Mouse (Mus musculus) neural tube, embryonic 11.5 days (tissue): ENCODE data around the gene Loxl1. TPM values are rescaled to one million over a fixed set of nuclear protein-coding genes. Genes with fewer than 3 reads are reported as not detected.

Experiments used
- ATAC-seq: fragments of 200-750 bp; cut with Nextera tagmentation; 2 replicates; pipeline ENCODE4 v1.8.0; 2017; ENCODE audit warnings: moderate number of reproducible peaks, mild to moderate bottlenecking, moderate TSS enrichment, moderate library complexity; ENCODE audit not compliant: insufficient read depth, low FRiP score, low TSS enrichment
- DNase-seq: peaks from one replicate; pipeline ENCODE4 v3.0.0-alpha.2; 2015; ENCODE audit warnings: low spot score
- H3K27ac ChIP-seq: fragments of 300-500 bp; sonication (generic); 2 replicates; pipeline ENCODE4 v1.5.1; 2014; ENCODE audit warnings: low read depth, mild to moderate bottlenecking, low read length
- H3K27me3 ChIP-seq: fragments of 300-500 bp; sonication (generic); 2 replicates; pipeline ENCODE4 v1.6.1; 2014; ENCODE audit warnings: mild to moderate bottlenecking, low read length, mixed read lengths; ENCODE audit not compliant: control insufficient read depth, insufficient read depth
- H3K36me3 ChIP-seq: fragments of 300-500 bp; sonication (generic); 2 replicates; pipeline ENCODE4 v1.6.1; 2014; ENCODE audit warnings: mild to moderate bottlenecking, low read length, moderate library complexity, mixed read lengths; ENCODE audit not compliant: control insufficient read depth, insufficient read depth
- H3K4me1 ChIP-seq: fragments of 300-500 bp; sonication (generic); 2 replicates; pipeline ENCODE4 v1.6.1; 2014; ENCODE audit warnings: low read length, mixed read lengths; ENCODE audit not compliant: control insufficient read depth, insufficient read depth
- H3K4me2 ChIP-seq: fragments of 300-500 bp; sonication (generic); 2 replicates; pipeline ENCODE4 v1.6.1; 2014; ENCODE audit warnings: low read depth, mild to moderate bottlenecking, moderate library complexity
- H3K4me3 ChIP-seq: fragments of 300-500 bp; sonication (generic); 2 replicates; pipeline ENCODE4 v1.5.1; 2014; ENCODE audit warnings: low read depth, low read length
- H3K9ac ChIP-seq: fragments of 300-500 bp; sonication (generic); 2 replicates; pipeline ENCODE4 v1.6.1; 2014; ENCODE audit warnings: mild to moderate bottlenecking, low read length
- H3K9me3 ChIP-seq: fragments of 300-500 bp; sonication (generic); 2 replicates; pipeline ENCODE4 v1.6.1; 2016; ENCODE audit warnings: low read length; ENCODE audit not compliant: control insufficient read depth
- WGBS: fragments of 180-500 bp; shearing (Covaris S2); extraction: QIAGEN DNeasy Blood & Tissue Kit; methylation state at CpG from one replicate; pipeline ENCODE4 v1.1.7; 2014; 5-methylcytosine and 5-hydroxymethylcytosine counted together
- polyA plus RNA-seq: library from polyadenylated mRNA; unstranded; fragments of >200 nt; fragmentation: Nextera tagmentation; extraction: Ambion mirVana; gene quantifications from 2 replicates; pipeline ENCODE4 v1.2.1, GENCODE M21; 2014

The Loxl1 gene
- polyA plus RNA-seq, 1 experiment from 2014 or later = 13.5 TPM

DNA sequence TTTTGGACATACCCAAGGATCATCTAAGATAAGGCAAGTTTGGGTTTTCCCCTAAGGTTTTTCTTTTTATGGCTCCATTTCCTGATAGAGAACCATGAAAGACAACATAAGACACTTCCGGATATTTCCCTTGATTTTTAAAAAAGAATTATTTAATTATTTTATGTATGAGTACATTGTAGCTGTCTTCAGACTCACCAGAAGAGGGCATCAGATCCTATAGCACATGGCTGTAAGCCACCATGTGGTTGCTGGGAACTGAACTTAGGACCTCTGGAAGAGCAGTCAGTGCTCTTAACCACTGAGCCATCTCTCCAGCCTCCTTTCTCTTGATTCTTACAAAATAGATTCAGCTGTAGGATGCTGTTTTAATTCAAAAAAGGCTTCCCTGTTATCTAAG, 28.8 kb upstream of the Loxl1 start:
- H3K4me3 ChIP-seq = no peak overlapping the region
- H3K9me3 ChIP-seq = no peaks in the 10 kb centered on the region
- H3K36me3 ChIP-seq = no peaks in the 10 kb centered on the region
- no peaks in the 10 kb centered on the region for H3K27me3 ChIP-seq
- no peak overlapping the region for H3K9ac ChIP-seq
- peaks cover 8% of the 10 kb centered on the region; the same call in 1 of the 2 replicates for H3K4me1 ChIP-seq
- ATAC-seq (no peak), DNase-seq (no peak)
- WGBS = 98% methylated on average over 1 of the region's 1 CpGs
- H3K27ac ChIP-seq = no peak overlapping the region
- no peak overlapping the region for H3K4me2 ChIP-seq

DNA sequence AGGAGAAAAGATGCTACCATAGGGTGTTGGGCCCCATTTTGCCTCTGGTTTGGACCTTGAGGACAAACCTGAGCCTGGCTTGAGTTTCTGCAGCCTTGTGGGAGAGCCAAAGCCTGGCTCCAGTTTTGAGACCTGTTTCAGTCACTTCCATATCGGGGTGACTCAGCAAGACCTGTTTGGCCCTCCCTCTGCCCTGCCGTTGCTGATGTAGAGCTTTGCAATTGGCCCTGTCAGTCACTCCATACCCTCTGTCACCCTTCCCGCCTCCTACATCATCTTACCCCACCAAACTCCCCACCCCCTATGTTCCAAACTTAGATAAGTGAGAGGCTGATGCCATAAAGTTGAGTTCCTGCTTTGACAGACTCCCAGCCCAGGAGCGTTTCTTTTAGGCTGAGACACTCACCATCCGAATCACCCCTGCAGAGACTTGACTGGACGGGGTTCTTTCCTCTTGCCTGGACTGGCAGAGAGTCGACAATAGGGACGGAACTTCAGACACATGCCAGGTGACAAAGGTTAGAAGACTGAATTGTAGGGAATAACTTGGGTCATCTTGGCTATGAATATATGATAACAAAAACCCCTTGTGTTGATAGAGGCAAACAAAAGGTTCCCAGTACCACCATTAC, 23.8 kb upstream of the Loxl1 start:
- ATAC-seq = no peak
- no peaks in the 10 kb centered on the region for H3K27me3 ChIP-seq
- WGBS = 72% methylated on average over 8 of the region's 8 CpGs

DNA sequence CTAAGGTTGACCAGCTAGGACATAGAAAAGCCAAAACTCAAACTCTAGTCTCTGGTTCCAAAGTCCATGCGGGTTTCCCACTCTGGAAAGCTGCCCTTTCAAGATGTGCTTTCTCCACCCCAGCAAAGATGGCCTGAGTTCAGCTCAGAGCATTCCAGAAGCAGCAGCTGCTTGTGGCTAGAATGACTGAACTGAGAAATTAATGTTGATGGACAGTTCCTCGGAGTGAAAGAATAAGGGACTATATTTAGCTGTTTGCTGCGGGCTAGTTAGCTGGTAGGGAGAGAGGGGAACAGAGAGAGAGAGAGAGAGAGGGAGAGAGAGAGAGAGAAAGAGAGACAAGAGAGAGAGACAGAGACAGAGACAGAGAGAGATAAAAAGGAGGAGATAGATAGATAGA, 18.3 kb upstream of the Loxl1 start:
- Histone ChIP-seq H3K27ac (no peak overlapping the region), H3K9me3 (no peaks in the 10 kb centered on the region), H3K4me2 (no peak overlapping the region), H3K4me1 (no peaks in the 10 kb centered on the region), H3K9ac (no peak overlapping the region), H3K36me3 (no peaks in the 10 kb centered on the region), H3K27me3 (no peaks in the 10 kb centered on the region), H3K4me3 (no peak overlapping the region)
- DNase-seq (no peak), ATAC-seq (no peak)
- 79% methylated on average over 3 of the region's 3 CpGs for WGBS

More for the DNA sequence above, 23.8 kb upstream of the Loxl1 start:
- no peaks in the 10 kb centered on the region for H3K9me3 ChIP-seq
- no peak overlapping the region for H3K4me3 ChIP-seq
- DNase-seq = no peak
- no peaks in the 10 kb centered on the region for H3K4me1 ChIP-seq
- no peak overlapping the region for H3K9ac ChIP-seq
- no peaks in the 10 kb centered on the region for H3K36me3 ChIP-seq
- H3K27ac ChIP-seq = no peak overlapping the region
- no peak overlapping the region for H3K4me2 ChIP-seq

DNA sequence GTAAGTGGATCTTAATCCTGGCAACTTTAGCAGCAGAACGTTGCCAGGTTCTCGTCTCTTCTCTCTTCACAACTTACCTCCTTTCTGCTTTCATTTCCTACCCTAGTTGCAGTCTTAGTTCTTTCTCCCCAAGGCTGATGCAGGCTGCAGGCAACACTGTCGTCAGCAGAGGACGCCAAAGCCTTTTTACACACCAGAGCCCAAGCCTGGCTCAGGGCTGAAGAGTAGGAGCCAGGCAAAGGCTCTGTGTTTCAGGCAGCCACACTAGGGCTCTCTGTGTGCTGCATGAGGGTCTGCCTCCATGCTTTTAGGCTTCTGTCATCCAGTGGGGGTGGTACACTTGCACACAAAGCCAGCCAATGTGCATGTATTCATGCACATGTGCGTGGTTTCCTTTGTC, 17.3 kb upstream of the Loxl1 start:
- Histone ChIP-seq H3K27ac (no peak overlapping the region), H3K4me3 (no peak overlapping the region), H3K4me1 (no peaks in the 10 kb centered on the region), H3K4me2 (no peak overlapping the region), H3K9ac (no peak overlapping the region), H3K36me3 (no peaks in the 10 kb centered on the region), H3K9me3 (no peaks in the 10 kb centered on the region), H3K27me3 (no peaks in the 10 kb centered on the region)
- 32% methylated on average over 5 of the region's 5 CpGs for WGBS
- no peak for ATAC-seq
- peak; percentile 66 for DNase-seq

DNA sequence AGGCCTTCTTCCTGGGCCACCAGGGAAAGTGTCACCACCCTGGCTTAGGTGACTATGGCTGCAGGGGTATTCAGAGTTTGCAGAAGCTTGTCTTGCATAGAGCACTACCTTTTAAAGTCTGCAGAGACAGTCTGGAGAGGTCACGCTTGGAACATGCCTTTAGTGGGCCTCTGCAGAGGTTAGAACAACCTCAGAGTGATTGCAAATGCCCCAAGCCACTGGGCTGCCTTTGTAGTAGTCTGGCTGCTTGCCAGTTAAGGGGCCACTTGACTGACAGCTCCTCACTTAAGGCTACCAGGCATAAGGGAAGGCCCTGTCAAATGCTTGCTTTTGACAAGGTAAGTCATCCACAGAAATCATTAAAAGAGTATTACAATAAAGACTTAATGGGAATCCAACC, 14.4 kb upstream of the Loxl1 start:
- H3K9ac ChIP-seq = no peak overlapping the region

DNA sequence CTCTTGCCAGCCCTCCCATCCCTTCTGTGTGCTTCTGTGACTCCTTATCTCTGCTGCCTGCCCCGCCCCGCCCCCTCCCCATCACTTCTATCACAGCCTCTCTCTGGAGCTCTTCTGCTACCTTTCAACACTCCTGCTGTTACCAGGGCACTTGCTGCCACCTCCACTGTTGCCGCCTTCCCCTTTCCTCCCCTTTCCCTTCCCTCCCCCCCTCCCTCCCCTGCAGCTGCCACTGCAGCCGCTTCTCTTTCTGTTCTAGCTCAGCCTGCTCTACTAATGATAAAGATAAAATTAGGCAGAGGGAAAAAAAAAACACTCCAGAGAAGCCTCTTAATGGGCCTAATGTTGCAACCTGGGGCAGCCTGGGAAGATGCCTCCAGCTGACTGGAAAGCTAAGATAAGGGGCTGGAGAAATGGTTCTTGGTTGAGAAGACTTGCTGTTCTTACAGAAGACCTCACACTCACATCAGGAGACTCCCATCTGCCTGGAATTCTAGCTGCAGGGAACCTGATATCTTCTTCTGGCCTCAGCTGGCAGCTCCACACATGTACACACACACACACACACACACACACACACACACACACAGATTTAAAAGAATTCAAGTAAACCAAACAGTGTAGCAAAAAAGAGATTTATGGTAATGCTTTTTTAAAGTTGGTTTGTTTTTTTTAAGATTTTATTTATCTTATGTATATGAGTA, 13.6 kb upstream of the Loxl1 start:
- no peaks in the 10 kb centered on the region for H3K36me3 ChIP-seq
- ATAC-seq (no peak), DNase-seq (no peak)
- H3K4me2 ChIP-seq = no peak overlapping the region
- no peak overlapping the region for H3K27ac ChIP-seq
- no peaks in the 10 kb centered on the region for H3K9me3 ChIP-seq
- WGBS = 33% methylated on average over 4 of the region's 4 CpGs
- H3K4me3 ChIP-seq = no peak overlapping the region
- H3K4me1 ChIP-seq = no peaks in the 10 kb centered on the region
- H3K9ac ChIP-seq = no peak overlapping the region
- no peaks in the 10 kb centered on the region for H3K27me3 ChIP-seq

More for the DNA sequence above, 14.4 kb upstream of the Loxl1 start:
- DNase-seq (no peak), ATAC-seq (no peak)
- 54% methylated on average over 1 of the region's 1 CpGs for WGBS
- no peaks in the 10 kb centered on the region for H3K36me3 ChIP-seq
- H3K4me3 ChIP-seq = no peak overlapping the region
- no peaks in the 10 kb centered on the region for H3K27me3 ChIP-seq
- H3K4me2 ChIP-seq = no peak overlapping the region
- no peaks in the 10 kb centered on the region for H3K4me1 ChIP-seq
- no peaks in the 10 kb centered on the region for H3K9me3 ChIP-seq
- H3K27ac ChIP-seq = no peak overlapping the region

DNA sequence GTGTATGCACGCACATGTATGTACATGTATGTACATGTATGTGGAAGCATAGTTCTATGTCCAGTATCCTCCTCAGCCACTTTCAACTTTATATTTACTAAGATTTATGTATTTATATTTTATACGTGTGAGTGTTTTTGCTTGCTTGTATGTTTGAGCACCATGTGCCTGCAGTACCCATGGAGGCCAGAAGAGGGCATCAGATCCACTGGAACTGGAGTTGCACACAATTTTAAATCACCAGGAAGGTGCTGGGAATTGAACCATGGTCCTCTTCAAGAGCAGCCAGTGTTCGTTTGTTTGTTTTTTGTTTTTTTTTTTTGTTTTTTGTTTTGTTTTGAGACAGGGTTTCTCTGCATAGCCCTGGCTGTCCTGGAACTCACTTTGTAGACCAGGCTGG, 8.7 kb upstream of the Loxl1 start:
- no peak overlapping the region for H3K4me2 ChIP-seq
- 91% methylated on average over 3 of the region's 3 CpGs for WGBS
- no peak for ATAC-seq

DNA sequence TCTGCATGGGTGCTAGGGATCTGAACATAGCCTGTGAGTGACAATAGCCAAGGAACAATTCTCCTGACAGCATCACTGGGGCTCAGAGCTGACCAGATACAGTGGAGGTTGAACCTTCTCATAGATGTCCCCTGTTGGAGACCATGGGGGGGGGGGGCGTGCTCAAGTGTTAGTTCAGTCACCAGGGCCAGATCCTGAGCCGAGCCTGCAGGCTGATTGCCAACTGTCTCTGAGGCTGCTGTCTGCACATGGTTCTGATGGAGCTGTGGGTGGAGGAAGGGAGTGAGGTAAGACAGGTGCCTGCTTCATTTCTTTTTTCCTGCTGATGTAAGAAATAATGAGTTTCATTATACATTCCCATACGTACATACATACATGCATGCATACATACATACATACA, 5.3 kb upstream of the Loxl1 start:
- ATAC-seq = no peak
- Histone ChIP-seq H3K4me2 (no peak overlapping the region), H3K27ac (no peak overlapping the region), H3K4me3 (no peak overlapping the region), H3K4me1 (no peaks in the 10 kb centered on the region; the same call in 1 of the 2 replicates), H3K9ac (no peak overlapping the region), H3K36me3 (no peaks in the 10 kb centered on the region), H3K27me3 (no peaks in the 10 kb centered on the region; the same call in 1 of the 2 replicates), H3K9me3 (no peaks in the 10 kb centered on the region)
- no peak for DNase-seq
- 87% methylated on average over 3 of the region's 3 CpGs for WGBS

More for the DNA sequence above, 8.7 kb upstream of the Loxl1 start:
- H3K9ac ChIP-seq = no peak overlapping the region
- H3K4me3 ChIP-seq = no peak overlapping the region
- H3K9me3 ChIP-seq = no peaks in the 10 kb centered on the region
- no peak for DNase-seq
- H3K27me3 ChIP-seq = no peaks in the 10 kb centered on the region
- H3K27ac ChIP-seq = no peak overlapping the region
- no peaks in the 10 kb centered on the region for H3K4me1 ChIP-seq
- no peaks in the 10 kb centered on the region for H3K36me3 ChIP-seq

DNA sequence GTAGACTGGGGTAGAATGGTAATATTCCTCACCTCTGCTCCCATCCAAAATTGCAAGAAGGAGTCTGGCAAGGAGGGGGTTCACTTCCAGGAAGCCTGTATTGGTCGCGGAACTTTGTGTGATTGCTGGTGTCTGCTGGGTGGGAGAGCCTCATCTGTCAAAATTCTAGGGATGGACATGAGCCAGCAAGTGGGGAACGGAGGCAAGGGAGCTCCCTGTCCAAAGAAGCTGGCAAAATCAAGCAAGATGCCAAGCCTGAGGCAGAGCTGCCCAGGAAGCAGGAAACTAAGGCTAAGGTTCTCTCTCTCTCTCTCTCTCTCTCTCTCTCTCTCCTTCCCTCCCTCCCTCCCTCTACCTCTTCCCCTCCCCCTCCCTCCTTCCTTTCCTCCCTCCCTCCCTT, 4.4 kb upstream of the Loxl1 start:
- H3K9me3 ChIP-seq = no peaks in the 10 kb centered on the region
- H3K27ac ChIP-seq = no peak overlapping the region
- no peak overlapping the region for H3K4me3 ChIP-seq
- no peak overlapping the region for H3K4me2 ChIP-seq
- H3K36me3 ChIP-seq = no peaks in the 10 kb centered on the region
- ATAC-seq (no peak), DNase-seq (no peak)
- peaks cover 7% of the 10 kb centered on the region for H3K27me3 ChIP-seq
- no peak overlapping the region for H3K9ac ChIP-seq
- peaks cover 2% of the 10 kb centered on the region; the same call in 1 of the 2 replicates for H3K4me1 ChIP-seq
- 83% methylated on average over 3 of the region's 3 CpGs for WGBS
